Mouse (Mus musculus): ENCODE measurements around the gene Lmcd1.

Gene Lmcd1

GRCm38 (mm10) chr6:112359341-112359740 is 85.8 kb downstream of the Lmcd1 start:
- no peak for DNase-seq (ENCODE audit: low spot score in 2 of 2)

GRCm38 (mm10) chr6:112360676-112361075 is 87.1 kb downstream of the Lmcd1 start:
- no peak for DNase-seq (ENCODE audit: low spot score in 2 of 2)

GRCm38 (mm10) chr6:112362349-112362958 is 88.9 kb downstream of the Lmcd1 start:
- peak; percentile 42 to 50 for DNase-seq (ENCODE audit: low spot score in 2 of 2)

- no peak for DNase-seq (ENCODE audit: low spot score in 2 of 2)
Measured at GRCm38 (mm10) chr6:112364581-112364980, 91.0 kb downstream of the Lmcd1 start.

- no peak for DNase-seq (ENCODE audit: low spot score in 2 of 2)
Measured at GRCm38 (mm10) chr6:112365294-112365693, 91.7 kb downstream of the Lmcd1 start.

GRCm38 (mm10) chr6:112373886-112374585 is 100.5 kb downstream of the Lmcd1 start:
- no peak for DNase-seq (ENCODE audit: low spot score in 2 of 2)

GRCm38 (mm10) chr6:112375661-112376392 is 102.3 kb downstream of the Lmcd1 start:
- no peak for DNase-seq (ENCODE audit: low spot score in 2 of 2)

- no peak for DNase-seq (ENCODE audit: low spot score in 2 of 2)
Measured at GRCm38 (mm10) chr6:112379054-112379453, 105.5 kb downstream of the Lmcd1 start.
